Comparison of ENCODE assay signal across 26 mouse cellular contexts in the genomic region with DNA sequence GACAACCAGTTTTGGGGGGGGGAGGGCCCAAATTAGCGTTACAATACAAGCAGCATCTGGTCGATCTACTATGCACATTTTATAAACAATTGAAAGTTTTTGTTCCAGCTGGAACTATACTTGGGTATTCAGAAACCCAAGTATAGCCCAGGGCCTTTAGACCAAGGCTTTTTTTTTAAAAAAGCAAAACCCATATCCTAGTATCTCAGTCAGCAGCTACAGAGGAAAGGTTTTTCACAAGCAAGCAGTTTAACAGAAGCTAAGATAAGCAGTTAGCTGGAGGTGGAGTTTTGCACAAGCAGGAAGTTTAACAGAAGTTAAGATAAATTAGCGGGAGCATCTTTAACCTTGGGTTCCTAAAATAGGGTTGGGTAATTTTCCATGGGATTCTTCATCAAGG. TPM values are rescaled to one million over a fixed set of nuclear protein-coding genes. Genes with fewer than 3 reads are reported as not detected.
DNase-seq lines count a peak whose midpoint lies in the region; TF ChIP-seq lines count a peak whose summit lies in the region.
"Had no signal": no experiment of that assay in that cellular context is flagged by ENCODE, and none has a peak within 500 bp of the region (broad histone marks: within the 10 kb centered on the region; RNA-seq: fewer than 3 reads in every experiment).

No protein-coding gene starts in this region.

- TF ChIP-seq RAD21 in MEL (IDR thresholded peaks at IDR 0.05; ENCODE audit: low read depth, low read length): no peak

- H3K36me3 ChIP-seq in MEL (ENCODE audit: control insufficient read depth in 1 of 2, insufficient read depth in 2 of 2, low read length in 2 of 2): peaks cover 0 to 11% of the 10 kb centered on the region in 2 experiments; a peak in 2 of 4 replicates
- H3K36me3 ChIP-seq: embryonic facial prominence, embryonic 10.5 days; embryonic facial prominence, embryonic 12.5 days; forebrain, embryonic 15.5 days; G1E had no signal

- H3K27ac ChIP-seq in MEL (ENCODE audit: control insufficient read depth, low read depth, low read length): peak overlapping the region; percentile 26; the same call in 1 of the 2 replicates
- H3K27ac ChIP-seq: embryonic facial prominence, embryonic 10.5 days; embryonic facial prominence, embryonic 12.5 days; forebrain, embryonic 13.5 days; forebrain, embryonic 15.5 days had no signal

- H3K27me3 ChIP-seq in MEL (ENCODE audit: control insufficient read depth in 1 of 2, insufficient read depth in 2 of 2, low read length in 2 of 2): no peaks in the 10 kb centered on the region
- H3K27me3 ChIP-seq: CH12.LX; embryonic facial prominence, embryonic 12.5 days; forebrain, embryonic 13.5 days; forebrain, embryonic 15.5 days had no signal

- H3K4me1 ChIP-seq in MEL (ENCODE audit: control insufficient read depth in 1 of 2, insufficient read depth in 2 of 2, low read length in 2 of 2): peaks cover 2 to 13% of the 10 kb centered on the region in 2 experiments

- H3K79me2 ChIP-seq in MEL (ENCODE audit: control insufficient read depth, insufficient read depth, low read length, poor library complexity): no peaks in the 10 kb centered on the region

- DNase-seq in ES-CJ7 (ENCODE audit: low read depth, low spot score) (peak; percentile 23), MEL (ENCODE audit: low read depth, low spot score) (peak; percentile 35), ZHBTc4 (ENCODE audit: low read depth, low spot score) (peak; percentile 38)
- no peak for DNase-seq in layer of hippocampus, postnatal 14 days (ENCODE audit: low spot score in 2 of 2)
- DNase-seq in adrenal gland, adult (ENCODE audit: inconsistent age in 2 of 2, low spot score in 1 of 2): no peak
- DNase-seq: adrenal gland, adult 8-10 months; adrenal gland, postnatal 14 days; adrenal gland, postnatal 36 days; B cell, adult 2 months; cerebellum, adult 11-12 months; cerebellum, adult 2 months; cerebellum, adult 9-10 months; cerebellum, postnatal 10 days; cerebellum, postnatal 25 days; forebrain, postnatal 0 days had no signal

- no peak overlapping the region for H3K4me3 ChIP-seq in MEL (ENCODE audit: control insufficient read depth in 1 of 2, insufficient read depth in 1 of 2, low read depth in 2 of 2, low read length in 2 of 2)
- H3K4me3 ChIP-seq: embryonic facial prominence, embryonic 10.5 days; embryonic facial prominence, embryonic 12.5 days; forebrain, embryonic 13.5 days; forebrain, embryonic 15.5 days had no signal

- TF ChIP-seq CTCF in MEL (IDR thresholded peaks at IDR 0.05 in 2 of 3, conservative IDR thresholded peaks at IDR 0.05 in 1 of 3; ENCODE audit: control insufficient read depth in 1 of 3, insufficient read depth in 1 of 3, low read depth in 2 of 3, low read length in 3 of 3, poor library complexity in 1 of 3, severe bottlenecking in 1 of 3): no peak

- H3K9me3 ChIP-seq in MEL (replicated peaks; ENCODE audit: insufficient read depth, low read length): no peaks in the 10 kb centered on the region

- peak in 1 of 2 experiments; percentile 77; a peak in 3 of 4 replicates for TF ChIP-seq EP300 in MEL (IDR thresholded peaks at IDR 0.05; ENCODE audit: low read depth in 1 of 2, low read length in 2 of 2)

- TF ChIP-seq POLR2A in MEL (IDR thresholded peaks at IDR 0.05; ENCODE audit: control insufficient read depth in 1 of 2, insufficient read depth in 1 of 2, low read depth in 1 of 2, low read length in 2 of 2, poor library complexity in 1 of 2): no peak

- H3K9ac ChIP-seq in MEL (ENCODE audit: control insufficient read depth, low read depth, low read length, poor library complexity, severe bottlenecking): no peak overlapping the region
- H3K9ac ChIP-seq: embryonic facial prominence, embryonic 12.5 days; forebrain, embryonic 13.5 days; forebrain, embryonic 15.5 days; forebrain, postnatal 0 days had no signal

TF ChIP-seq in MEL, 35 proteins besides CTCF, POLR2A, EP300 and RAD21:
- TF ChIP-seq NELFE (IDR thresholded peaks at IDR 0.05; ENCODE audit: low read depth, low read length) (no peak), ZNF384 (IDR thresholded peaks at IDR 0.05; ENCODE audit: low read depth, low read length) (peak; percentile 62), GATA1 (IDR thresholded peaks at IDR 0.05; ENCODE audit: low read depth, low read length) (peak; percentile 45; the same call in 1 of the 2 replicates), MYB (IDR thresholded peaks at IDR 0.05; ENCODE audit: low read depth, low read length) (peak; percentile 78), TCF12 (IDR thresholded peaks at IDR 0.05; ENCODE audit: low read depth, low read length) (0 out of 2 replicates have a peak, but pooled peaks have one; percentile 13)
TF ChIP-seq in MEL: peak in this region for 4.

RNA-seq across cellular contexts. Expression of a gene that starts 9.7 kb away (rescaled TPM):
- not detected in 2 replicates for total RNA-seq in MEL (2012; rRNA removed)
- polyA plus RNA-seq in MEL (2012; ENCODE audit: insufficient read depth in 1 of 2, insufficient read length in 2 of 2, low read depth in 1 of 2, low replicate concordance in 2 of 2, missing spikeins in 1 of 2): not detected
- total RNA-seq in layer of hippocampus, postnatal 14 days (2021): not detected
- total RNA-seq: adrenal gland, adult 18-20 months; adrenal gland, adult 8-10 months; adrenal gland, postnatal 14 days; adrenal gland, postnatal 36 days; CH12.LX; forebrain, postnatal 0 days; G1E had no signal
- polyA plus RNA-seq: CD4-positive, CD25-positive, alpha-beta regulatory T cell, adult 4 months; cerebellum, adult 2 months; cortical plate, adult 2 months; embryonic facial prominence, embryonic 10.5 days; embryonic facial prominence, embryonic 12.5 days; embryonic facial prominence, embryonic 14.5 days; forebrain, embryonic 11.5 days; forebrain, embryonic 13.5 days; forebrain, embryonic 15.5 days; forebrain, postnatal 0 days; G1E had no signal

RNA-seq across cellular contexts. Expression of a gene that starts 20.9 kb away (rescaled TPM):
- not detected in 2 replicates for total RNA-seq in MEL (2012; rRNA removed)
- polyA plus RNA-seq in MEL (2012; ENCODE audit: insufficient read depth in 1 of 2, insufficient read length in 2 of 2, low read depth in 1 of 2, low replicate concordance in 2 of 2, missing spikeins in 1 of 2): not detected
- total RNA-seq in layer of hippocampus, postnatal 14 days (2021): under 1 TPM in 1 of 2 experiments, not detected in 1; 0.35 TPM
- total RNA-seq: adrenal gland, adult 18-20 months; adrenal gland, adult 8-10 months; adrenal gland, postnatal 14 days; adrenal gland, postnatal 36 days; CH12.LX; forebrain, postnatal 0 days; G1E had no signal
- polyA plus RNA-seq: CD4-positive, CD25-positive, alpha-beta regulatory T cell, adult 4 months; cerebellum, adult 2 months; cortical plate, adult 2 months; embryonic facial prominence, embryonic 10.5 days; embryonic facial prominence, embryonic 12.5 days; embryonic facial prominence, embryonic 14.5 days; forebrain, embryonic 11.5 days; forebrain, embryonic 13.5 days; forebrain, embryonic 15.5 days; G1E had no signal

RNA-seq across cellular contexts. Expression of a gene that starts 36.0 kb away (rescaled TPM):
- total RNA-seq in MEL (2012; rRNA removed): 3.1 and 3.7 TPM in 2 replicates
- polyA plus RNA-seq in MEL (2012; ENCODE audit: insufficient read depth in 1 of 2, insufficient read length in 2 of 2, low read depth in 1 of 2, low replicate concordance in 2 of 2, missing spikeins in 1 of 2): 10 to 100 TPM in 1 of 2 experiments, 1 to 10 TPM in 1; 9.4 to 34.9 TPM
- total RNA-seq in layer of hippocampus, postnatal 14 days (2021): 10 to 100 TPM; 32.1 to 33.5 TPM

Comparison
In these comparisons a context has a peak if more than half of its experiments do, and no peak if none do; other contexts are left out.
1. DNase-seq: peak in ES-CJ7 (single experiment), MEL (single experiment) and ZHBTc4 (single experiment); none in layer of hippocampus, postnatal 14 days (0 of 2) and adrenal gland, adult (0 of 2).